Mouse (Mus musculus) E14TG2a.4 (cell line): ENCODE measurements around the gene Osbpl3.

Source experiments
- H3K27me3 ChIP-seq: 2 replicates; pipeline ENCODE4 v1.6.1; 2014; ENCODE audit warnings: low read length, control low read depth; ENCODE audit not compliant: insufficient read depth
- H3K36me3 ChIP-seq: 2 replicates; pipeline ENCODE4 v1.6.1; 2014; ENCODE audit warnings: low read length, control low read depth; ENCODE audit not compliant: insufficient read depth
- H3K4me1 ChIP-seq: replicated peaks from 2 replicates; pipeline ENCODE4 v1.6.1; 2014; ENCODE audit warnings: low read depth, low read length, control low read depth
- H3K4me3 ChIP-seq: replicated peaks from 2 replicates; pipeline ENCODE4 v1.5.1; 2014; ENCODE audit warnings: mild to moderate bottlenecking, low read length
- H3K9me3 ChIP-seq: 2 replicates; pipeline ENCODE4 v1.6.1; 2014; ENCODE audit warnings: low read length, control low read depth
- CTCF ChIP-seq: conservative IDR thresholded peaks from 2 replicates; pipeline ENCODE4 v1.5.1; 2014; ENCODE audit warnings: low read length
- NANOG ChIP-seq: IDR thresholded peaks from 2 replicates; pipeline ENCODE4 v1.6.1; 2014; ENCODE audit warnings: borderline replicate concordance, low read length, mixed read lengths
- POU5F1 ChIP-seq: IDR thresholded peaks from 2 replicates; pipeline ENCODE4 v1.6.1; 2014; ENCODE audit warnings: low read length, borderline replicate concordance

Osbpl3 gene

DNA sequence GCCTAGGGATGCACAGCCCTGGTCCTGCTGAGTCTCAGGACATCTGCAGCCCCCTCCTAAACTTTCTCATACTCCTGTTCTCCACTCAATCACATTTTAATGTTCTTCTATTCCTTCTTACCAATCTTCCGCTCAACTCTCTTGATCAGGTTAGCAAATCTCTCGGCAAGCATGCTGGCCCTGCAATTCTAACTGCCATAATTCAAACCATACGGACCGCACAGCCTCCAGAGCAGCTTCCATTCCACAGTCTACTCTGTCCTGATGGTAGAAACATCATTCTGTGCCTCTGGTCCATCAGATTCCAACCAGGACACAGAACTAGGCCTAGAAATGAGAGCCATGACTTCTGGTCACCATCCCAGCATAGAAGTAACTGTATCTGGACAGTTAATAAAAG, 76.3 kb downstream of the Osbpl3 start:
- Histone ChIP-seq H3K4me3 (no peak overlapping the region), H3K36me3 (no peaks in the 10 kb centered on the region), H3K4me1 (peaks cover 19% of the 10 kb centered on the region), H3K9me3 (peaks cover 12% of the 10 kb centered on the region; the same call in 1 of the 2 replicates), H3K27me3 (no peaks in the 10 kb centered on the region)
- no peak for TF ChIP-seq CTCF
- no peak for TF ChIP-seq POU5F1
- TF ChIP-seq NANOG = no peak

DNA sequence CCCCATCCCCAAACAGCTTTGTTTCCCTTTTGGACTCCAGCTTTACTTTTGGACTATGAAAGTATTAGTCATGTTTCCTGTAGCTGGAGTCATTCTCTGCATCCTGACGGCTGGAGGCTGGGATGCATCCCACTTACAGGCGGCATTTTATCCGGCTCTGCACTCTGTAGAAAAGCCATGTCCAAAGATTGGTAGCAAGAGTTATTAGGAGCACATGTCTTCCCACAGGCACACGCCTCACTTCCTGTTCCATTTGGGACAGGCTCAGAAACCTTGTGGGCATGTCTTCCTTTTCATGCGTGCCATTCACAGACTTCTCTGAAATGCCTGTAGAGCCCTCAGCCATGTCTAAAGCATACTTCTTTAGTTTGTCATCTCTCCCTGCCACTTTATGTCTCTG, 76.9 kb downstream of the Osbpl3 start:
- Histone ChIP-seq H3K4me3 (no peak overlapping the region), H3K9me3 (peaks cover 12% of the 10 kb centered on the region; the same call in 1 of the 2 replicates), H3K4me1 (peaks cover 19% of the 10 kb centered on the region), H3K36me3 (no peaks in the 10 kb centered on the region), H3K27me3 (no peaks in the 10 kb centered on the region)
- TF ChIP-seq NANOG (no peak), CTCF (no peak), POU5F1 (no peak)

DNA sequence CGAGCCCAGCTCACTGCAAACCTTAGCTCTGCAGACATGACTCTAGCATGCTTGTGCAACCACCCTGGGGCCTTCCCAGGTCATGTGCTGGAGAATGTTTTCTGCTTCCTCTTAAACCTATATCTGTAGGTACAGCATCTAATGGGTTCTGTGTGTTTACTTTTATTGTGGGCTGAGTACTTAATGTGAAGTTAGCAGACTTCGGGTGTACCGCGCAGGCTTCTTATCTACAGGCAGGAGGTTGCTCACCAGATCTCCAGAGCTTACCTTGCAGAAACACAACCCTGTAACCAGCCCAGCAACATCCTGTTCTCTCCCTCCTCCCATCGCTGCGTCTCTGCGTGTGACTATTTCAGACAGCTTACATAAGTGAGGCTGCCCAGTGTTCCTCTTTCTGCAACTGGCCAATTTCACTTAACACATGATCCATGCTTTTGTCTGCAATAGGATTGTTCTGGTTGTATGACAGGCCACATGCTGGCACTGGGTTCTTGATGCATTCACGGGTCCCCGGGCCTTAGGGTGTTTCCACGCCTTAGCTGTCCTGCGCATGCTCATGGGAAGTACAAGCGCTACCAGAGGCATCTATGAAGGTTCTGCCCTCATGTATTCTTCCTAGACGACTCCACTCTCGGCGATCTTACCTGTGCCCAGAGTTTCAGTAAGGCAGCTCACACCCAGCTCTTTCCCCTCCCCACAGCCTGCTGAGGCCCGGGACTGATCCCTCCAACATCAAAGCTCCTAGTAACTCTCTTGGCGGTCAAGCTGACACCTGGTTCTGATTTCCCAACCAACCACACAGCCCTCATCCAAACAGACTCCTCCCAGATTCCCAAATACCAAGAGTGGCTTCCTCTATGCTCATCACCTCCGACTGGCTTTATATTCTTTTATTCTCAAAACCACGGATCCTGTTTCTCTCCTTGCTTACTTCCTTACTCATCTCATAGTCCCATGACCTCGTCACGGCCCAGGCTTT, 78.0 kb downstream of the Osbpl3 start:
- H3K27me3 ChIP-seq = no peaks in the 10 kb centered on the region
- peaks cover 21% of the 10 kb centered on the region for H3K4me1 ChIP-seq
- no peaks in the 10 kb centered on the region for H3K36me3 ChIP-seq
- H3K4me3 ChIP-seq = no peak overlapping the region
- H3K9me3 ChIP-seq = peaks cover 12% of the 10 kb centered on the region; the same call in 1 of the 2 replicates
- no peak for TF ChIP-seq NANOG
- no peak for TF ChIP-seq POU5F1
- no peak for TF ChIP-seq CTCF

DNA sequence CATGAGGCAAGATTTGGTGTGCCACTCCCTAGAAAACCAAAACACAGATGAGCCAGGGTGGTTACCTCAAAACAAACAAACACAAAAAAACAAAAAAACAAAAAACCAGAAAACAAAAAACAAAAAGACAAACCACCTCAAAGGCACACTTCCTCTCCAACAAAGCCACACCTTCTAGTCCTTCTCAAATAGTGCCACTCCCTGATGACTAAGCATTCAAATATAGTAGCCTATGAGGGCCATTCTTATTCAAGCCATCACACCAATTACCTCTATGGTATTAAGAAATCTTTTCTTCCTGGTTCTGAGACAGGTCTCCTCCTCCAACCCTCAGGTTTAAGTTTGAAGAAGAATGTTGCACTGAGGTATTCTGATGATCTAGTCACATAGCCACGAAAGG, 79.3 kb downstream of the Osbpl3 start:
- Histone ChIP-seq H3K36me3 (no peaks in the 10 kb centered on the region), H3K9me3 (peaks cover 12% of the 10 kb centered on the region; the same call in 1 of the 2 replicates), H3K4me1 (peaks cover 17% of the 10 kb centered on the region), H3K4me3 (no peak overlapping the region), H3K27me3 (no peaks in the 10 kb centered on the region)
- TF ChIP-seq POU5F1 (no peak), CTCF (no peak)

DNA sequence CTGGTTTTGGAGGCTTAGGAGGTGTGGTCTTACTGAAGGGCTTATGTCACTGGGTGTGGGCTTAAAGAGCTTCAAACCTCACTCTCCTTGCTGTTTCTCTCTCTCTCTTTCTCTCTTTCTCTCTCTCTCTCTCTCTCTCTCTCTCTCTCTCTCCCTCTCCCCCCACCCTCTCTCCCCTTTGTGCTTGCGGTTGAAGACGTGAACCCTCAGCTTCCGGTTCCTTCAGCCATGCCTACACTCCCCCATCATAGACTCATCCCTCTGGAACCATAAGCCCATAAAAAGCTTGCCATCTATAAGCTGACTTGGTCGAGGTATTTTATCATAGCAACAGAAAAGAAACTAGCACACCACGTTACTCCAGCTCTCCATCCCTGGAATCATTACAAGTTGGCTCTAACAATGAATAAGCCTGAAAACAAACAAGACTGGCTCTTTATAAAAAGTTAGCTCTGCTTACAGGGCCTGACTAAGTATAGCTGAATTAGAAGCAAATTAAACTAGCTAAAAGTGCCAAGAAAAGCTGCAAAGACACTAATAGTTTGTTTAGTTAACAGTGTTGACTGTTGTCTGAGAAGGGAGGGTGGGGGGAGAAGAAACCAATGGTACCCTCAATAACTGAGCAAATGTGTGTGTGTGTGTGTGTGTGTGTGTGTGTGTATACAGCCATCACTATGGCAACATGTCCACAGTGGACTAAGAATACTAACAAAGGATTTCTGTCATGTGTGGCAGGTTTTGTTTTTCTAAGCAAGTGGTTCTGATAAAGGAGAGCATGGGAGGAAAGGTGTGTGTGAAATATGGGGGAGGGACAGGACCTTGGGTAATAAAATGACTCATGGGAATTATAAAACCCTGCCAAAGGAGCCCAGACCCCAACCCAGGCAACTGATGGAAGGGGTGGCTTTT, 83.2 kb downstream of the Osbpl3 start:
- Histone ChIP-seq H3K36me3 (no peaks in the 10 kb centered on the region), H3K9me3 (peaks cover 12% of the 10 kb centered on the region; the same call in 1 of the 2 replicates), H3K4me3 (no peak overlapping the region), H3K4me1 (0 out of 2 replicates have a peak, but pooled peaks cover 2% of the 10 kb centered on the region), H3K27me3 (no peaks in the 10 kb centered on the region)
- TF ChIP-seq NANOG = no peak
- no peak for TF ChIP-seq POU5F1
- no peak for TF ChIP-seq CTCF

DNA sequence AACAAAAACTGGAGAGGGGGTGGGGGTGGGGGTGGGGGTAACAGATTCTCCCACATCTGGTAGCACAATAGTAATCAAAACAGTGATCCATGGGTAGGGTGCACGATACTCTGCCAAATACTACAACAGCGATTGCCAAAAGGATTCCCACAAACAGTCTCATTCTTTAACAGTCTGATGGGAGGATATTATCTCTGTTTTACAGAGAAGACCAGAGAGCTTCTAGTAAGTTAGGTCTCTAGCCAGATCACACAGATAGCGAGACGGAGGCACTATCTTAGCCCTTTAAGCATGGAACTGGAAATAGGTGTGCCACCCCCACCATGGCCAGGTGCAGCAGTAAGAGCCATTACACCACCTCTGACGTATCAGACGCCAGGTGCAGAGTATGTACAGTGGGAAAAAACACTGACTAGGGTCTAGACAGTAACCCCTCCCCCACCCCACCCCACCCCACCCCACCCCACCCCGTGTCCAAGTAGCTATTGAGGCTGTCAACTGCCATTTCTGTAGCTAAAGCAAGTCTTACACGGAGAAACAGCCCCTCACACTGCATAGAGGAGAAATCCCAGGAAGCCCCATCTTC, 84.4 kb downstream of the Osbpl3 start:
- no peak for TF ChIP-seq NANOG
- TF ChIP-seq CTCF = no peak
- no peak for TF ChIP-seq POU5F1
- H3K27me3 ChIP-seq = no peaks in the 10 kb centered on the region

DNA sequence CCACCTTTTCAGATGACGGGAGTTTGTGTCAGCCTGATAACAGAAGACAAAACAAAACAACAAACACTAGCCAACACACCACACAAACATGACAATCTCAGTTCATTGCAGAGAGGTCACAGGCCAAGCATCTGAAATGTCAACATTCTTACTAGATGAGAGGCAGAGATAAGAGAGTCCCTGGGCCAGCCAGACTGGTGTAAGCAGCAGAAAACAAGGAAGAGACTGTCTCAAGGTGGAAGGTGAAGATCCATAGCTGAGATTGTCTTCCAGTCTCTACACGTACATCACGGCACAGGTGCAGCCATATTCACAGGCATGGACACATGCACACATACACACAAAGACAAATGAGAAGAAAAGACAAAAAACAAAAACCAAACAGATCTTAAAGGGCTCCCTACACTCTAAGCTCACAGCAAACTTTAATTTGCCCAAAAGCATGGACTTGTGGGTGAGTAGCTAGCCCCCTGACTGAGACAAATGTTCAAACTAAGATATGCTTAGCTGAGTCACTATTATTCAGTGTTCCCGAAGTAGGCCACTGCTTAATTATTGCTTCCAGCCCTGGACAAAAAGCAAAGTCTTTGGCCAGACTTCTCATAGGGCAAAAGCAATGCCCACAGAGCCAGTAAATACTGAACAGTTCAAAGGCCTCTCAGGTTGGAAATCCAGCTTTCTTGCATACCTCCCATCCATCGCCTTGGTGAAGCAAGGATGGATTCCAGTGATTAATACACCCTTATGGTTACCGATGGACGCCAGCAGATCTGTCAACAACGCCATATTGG, 87.3 kb downstream of the Osbpl3 start:
- TF ChIP-seq NANOG = no peak
- TF ChIP-seq POU5F1 = no peak
- TF ChIP-seq CTCF = no peak
- 0 out of 2 replicates have a peak, but pooled peaks cover 2% of the 10 kb centered on the region for H3K4me1 ChIP-seq
- no peak overlapping the region for H3K4me3 ChIP-seq
- H3K9me3 ChIP-seq = no peaks in the 10 kb centered on the region
- H3K36me3 ChIP-seq = no peaks in the 10 kb centered on the region
- H3K27me3 ChIP-seq = no peaks in the 10 kb centered on the region

More for the DNA sequence above, 84.4 kb downstream of the Osbpl3 start:
- H3K4me3 ChIP-seq = no peak overlapping the region
- 0 out of 2 replicates have a peak, but pooled peaks cover 2% of the 10 kb centered on the region for H3K4me1 ChIP-seq
- H3K36me3 ChIP-seq = no peaks in the 10 kb centered on the region
- H3K9me3 ChIP-seq = peaks cover 7% of the 10 kb centered on the region; the same call in 1 of the 2 replicates
